Mouse (Mus musculus) embryonic facial prominence, embryonic 14.5 days (tissue): ENCODE results near the gene Tpx2. TPM values are rescaled to one million over a fixed set of nuclear protein-coding genes. Genes with fewer than 3 reads are reported as not detected.

Experiments used
- ATAC-seq: fragments of 200-750 bp; cut with Nextera tagmentation; 2 replicates; pipeline ENCODE4 v1.8.0; 2017; ENCODE audit warnings: low read depth, moderate number of reproducible peaks, moderate TSS enrichment
- DNase-seq: peaks from one replicate; pipeline ENCODE4 v3.0.0-alpha.2; 2015; ENCODE audit warnings: low spot score
- H3K27ac ChIP-seq: fragments of 300-500 bp; sonication (generic); replicated peaks from 2 replicates; pipeline ENCODE4 v1.5.1; 2014; ENCODE audit warnings: low read depth, mild to moderate bottlenecking, low read length, moderate library complexity
- H3K27me3 ChIP-seq: fragments of 300-500 bp; sonication (generic); replicated peaks from 2 replicates; pipeline ENCODE4 v1.6.1; 2014; ENCODE audit warnings: low read length; ENCODE audit not compliant: control insufficient read depth, insufficient read depth
- H3K36me3 ChIP-seq: fragments of 300-500 bp; sonication (generic); 2 replicates; pipeline ENCODE4 v1.6.1; 2014; ENCODE audit warnings: low read length, mixed read lengths; ENCODE audit not compliant: control insufficient read depth, insufficient read depth
- H3K4me1 ChIP-seq: fragments of 300-500 bp; sonication (generic); 2 replicates; pipeline ENCODE4 v1.6.1; 2014; ENCODE audit warnings: antibody characterized with exemption, low read length; ENCODE audit not compliant: control insufficient read depth, insufficient read depth
- H3K4me2 ChIP-seq: fragments of 300-500 bp; sonication (generic); 2 replicates; pipeline ENCODE4 v1.6.1; 2014; ENCODE audit warnings: low read depth, mild to moderate bottlenecking, low read length, moderate library complexity, mixed read lengths
- H3K4me3 ChIP-seq: fragments of 300-500 bp; sonication (generic); 2 replicates; pipeline ENCODE4 v1.5.1; 2014; ENCODE audit warnings: low read depth, mild to moderate bottlenecking, low read length
- H3K9ac ChIP-seq: fragments of 300-500 bp; sonication (generic); 2 replicates; pipeline ENCODE4 v1.6.1; 2014; ENCODE audit warnings: low read depth, mild to moderate bottlenecking, low read length, moderate library complexity, mixed read lengths
- H3K9me3 ChIP-seq: fragments of 300-500 bp; sonication (generic); 2 replicates; pipeline ENCODE4 v1.6.1; 2016; ENCODE audit warnings: low read length; ENCODE audit not compliant: control insufficient read depth
- WGBS: fragments of 180-500 bp; shearing (Covaris S2); extraction: QIAGEN DNeasy Blood & Tissue Kit; methylation state at CpG from one replicate; pipeline ENCODE4 v1.1.7; 2014; 5-methylcytosine and 5-hydroxymethylcytosine counted together
- polyA plus RNA-seq: library from polyadenylated mRNA; unstranded; fragments of >200 nt; fragmentation: Nextera tagmentation; extraction: Ambion mirVana; gene quantifications from 2 replicates; pipeline ENCODE4 v1.2.1, GENCODE M21; 2014

Tpx2 gene
- polyA plus RNA-seq, 1 experiment from 2014 or later, result 69.3 TPM

- Histone ChIP-seq H3K4me2 (peak overlapping the region; percentile 81), H3K36me3 (0 out of 2 replicates have a peak, but pooled peaks cover 8% of the 10 kb centered on the region), H3K9ac (peak overlapping the region; percentile 95), H3K4me3 (peak overlapping the region; percentile 80), H3K4me1 (peaks cover 37% of the 10 kb centered on the region), H3K27ac (peak overlapping the region; percentile 99), H3K9me3 (no peaks in the 10 kb centered on the region), H3K27me3 (no peaks in the 10 kb centered on the region)
- ATAC-seq (peak; percentile 85), DNase-seq (peak; percentile 97)
- WGBS, result 2% methylated on average over 30 of the region's 31 CpGs
Measured at GRCm38 (mm10) chr2:152830021-152830921, 17.5 kb upstream of the Tpx2 start.

- under 1% methylated on average over 54 of the region's 74 CpGs for WGBS
- peak; percentile 96 for ATAC-seq
- no peaks in the 10 kb centered on the region for H3K27me3 ChIP-seq
- peak within 1 kb of the TSS; percentile 95 for H3K9ac ChIP-seq
- peak within 1 kb of the TSS; percentile 80 for H3K4me3 ChIP-seq
- peak within 1 kb of the TSS; percentile 99 for H3K27ac ChIP-seq
- H3K9me3 ChIP-seq, result no peaks in the 10 kb centered on the region
- peak; percentile 99 for DNase-seq
- peak within 1 kb of the TSS; percentile 81 for H3K4me2 ChIP-seq
- H3K4me1 ChIP-seq, result peaks cover 31% of the 10 kb centered on the region
- H3K36me3 ChIP-seq, result 0 out of 2 replicates have a peak, but pooled peaks cover 4% of the 10 kb centered on the region
Measured at GRCm38 (mm10) chr2:152831019-152831878, 16.5 kb upstream of the Tpx2 start, which contains the start of gene Bcl2l1. Gene Bcl2l1 (minus strand): TSS chr2:152831728.

- Histone ChIP-seq H3K9me3 (no peaks in the 10 kb centered on the region), H3K9ac (no peak overlapping the region), H3K27me3 (no peaks in the 10 kb centered on the region), H3K36me3 (no peaks in the 10 kb centered on the region), H3K27ac (no peak overlapping the region), H3K4me3 (no peak overlapping the region), H3K4me1 (no peaks in the 10 kb centered on the region), H3K4me2 (no peak overlapping the region)
- 63% methylated on average over 2 of the region's 2 CpGs for WGBS
- DNase-seq, result no peak
- no peak for ATAC-seq
Measured at GRCm38 (mm10) chr2:152839256-152839655, 8.5 kb upstream of the Tpx2 start.

- 68% methylated on average over 3 of the region's 3 CpGs for WGBS
- Histone ChIP-seq H3K9me3 (no peaks in the 10 kb centered on the region), H3K27ac (no peak overlapping the region), H3K4me1 (no peaks in the 10 kb centered on the region), H3K9ac (no peak overlapping the region), H3K4me2 (no peak overlapping the region), H3K4me3 (no peak overlapping the region), H3K36me3 (no peaks in the 10 kb centered on the region), H3K27me3 (no peaks in the 10 kb centered on the region)
- ATAC-seq (no peak), DNase-seq (no peak)
Measured at GRCm38 (mm10) chr2:152842741-152843140, 5.0 kb upstream of the Tpx2 start.

- Histone ChIP-seq H3K9me3 (no peaks in the 10 kb centered on the region), H3K27me3 (no peaks in the 10 kb centered on the region), H3K4me2 (peak overlapping the region; percentile 50), H3K9ac (no peak overlapping the region), H3K4me1 (peaks cover 14% of the 10 kb centered on the region), H3K36me3 (peaks cover 4% of the 10 kb centered on the region; the same call in 1 of the 2 replicates), H3K27ac (no peak overlapping the region), H3K4me3 (peak overlapping the region; percentile 26)
- WGBS, result 18% methylated on average over 3 of the region's 3 CpGs
- ATAC-seq (no peak), DNase-seq (no peak)
Measured at GRCm38 (mm10) chr2:152847057-152847814, 528 bp upstream of the Tpx2 start.

GRCm38 (mm10) chr2:152848466-152848865 is 702 bp downstream of the Tpx2 start:
- peaks cover 16% of the 10 kb centered on the region for H3K36me3 ChIP-seq
- ATAC-seq (no peak), DNase-seq (no peak)
- H3K27ac ChIP-seq, result peak overlapping the region; percentile 50; the same call in 1 of the 2 replicates
- peak overlapping the region; percentile 54 for H3K4me3 ChIP-seq
- H3K4me1 ChIP-seq, result peaks cover 14% of the 10 kb centered on the region
- H3K27me3 ChIP-seq, result no peaks in the 10 kb centered on the region
- 4% methylated on average over 2 of the region's 2 CpGs for WGBS
- H3K9ac ChIP-seq, result peak overlapping the region; percentile 61
- no peaks in the 10 kb centered on the region for H3K9me3 ChIP-seq
- peak overlapping the region; percentile 70 for H3K4me2 ChIP-seq

GRCm38 (mm10) chr2:152859501-152859900 is 11.7 kb downstream of the Tpx2 start:
- WGBS, result 67% methylated on average over 3 of the region's 3 CpGs
- Histone ChIP-seq H3K4me1 (no peaks in the 10 kb centered on the region), H3K36me3 (peaks cover 60% of the 10 kb centered on the region), H3K4me2 (no peak overlapping the region), H3K27ac (no peak overlapping the region), H3K27me3 (no peaks in the 10 kb centered on the region), H3K9me3 (no peaks in the 10 kb centered on the region), H3K4me3 (no peak overlapping the region), H3K9ac (no peak overlapping the region)
- DNase-seq (peak; percentile 24), ATAC-seq (no peak)

GRCm38 (mm10) chr2:152861891-152862290 is 14.1 kb downstream of the Tpx2 start:
- H3K36me3 ChIP-seq, result peaks cover 56% of the 10 kb centered on the region
- 81% methylated on average over 1 of the region's 1 CpGs for WGBS
- no peaks in the 10 kb centered on the region for H3K4me1 ChIP-seq

More at GRCm38 (mm10) chr2:152861891-152862290, 14.1 kb downstream of the Tpx2 start:
- no peak overlapping the region for H3K9ac ChIP-seq
- H3K9me3 ChIP-seq, result no peaks in the 10 kb centered on the region
- H3K4me2 ChIP-seq, result no peak overlapping the region
- H3K27ac ChIP-seq, result no peak overlapping the region
- no peak for DNase-seq
- H3K4me3 ChIP-seq, result no peak overlapping the region
- no peaks in the 10 kb centered on the region for H3K27me3 ChIP-seq
- ATAC-seq, result no peak
